Mouse (Mus musculus) liver, embryonic 12.5 days (tissue): Measurements from ENCODE around the gene Zfhx3. TPM values are rescaled to one million over a fixed set of nuclear protein-coding genes. Genes with fewer than 3 reads are reported as not detected.
A peak's percentile ranks its signal among the peaks of the same experiment; 100 is the strongest.

Experiments
- ATAC-seq: fragments of 200-750 bp; cut with Nextera tagmentation; 2 replicates; pipeline ENCODE4 v1.8.0; 2017; ENCODE audit warnings: moderate number of reproducible peaks, mild to moderate bottlenecking, moderate library complexity
- H3K27ac ChIP-seq: fragments of 300-500 bp; sonication (generic); 2 replicates; pipeline ENCODE4 v1.5.1; 2016; ENCODE audit warnings: mild to moderate bottlenecking
- H3K27me3 ChIP-seq: fragments of 300-500 bp; sonication (generic); replicated peaks from 2 replicates; pipeline ENCODE4 v1.6.1; 2016; ENCODE audit warnings: mild to moderate bottlenecking, moderate library complexity
- H3K36me3 ChIP-seq: fragments of 300-500 bp; sonication (generic); 2 replicates; pipeline ENCODE4 v1.6.1; 2016; ENCODE audit warnings: mild to moderate bottlenecking, moderate library complexity
- H3K4me1 ChIP-seq: fragments of 300-500 bp; sonication (generic); 2 replicates; pipeline ENCODE4 v1.6.1; 2016
- H3K4me2 ChIP-seq: fragments of 300-500 bp; sonication (generic); 2 replicates; pipeline ENCODE4 v1.6.1; 2016; ENCODE audit warnings: mild to moderate bottlenecking, moderate library complexity
- H3K4me3 ChIP-seq: fragments of 300-500 bp; sonication (generic); 2 replicates; pipeline ENCODE4 v1.5.1; 2016; ENCODE audit warnings: mild to moderate bottlenecking, moderate library complexity
- H3K9ac ChIP-seq: fragments of 300-500 bp; sonication (generic); 2 replicates; pipeline ENCODE4 v1.6.1; 2016; ENCODE audit warnings: mild to moderate bottlenecking, moderate library complexity
- H3K9me3 ChIP-seq: fragments of 300-500 bp; sonication (generic); replicated peaks from 2 replicates; pipeline ENCODE4 v1.6.1; 2016; ENCODE audit warnings: mild to moderate bottlenecking, moderate library complexity
- WGBS: fragments of 180-500 bp; shearing (Covaris S2); methylation state at CpG from one replicate; pipeline ENCODE4 v1.1.7; 2016; ENCODE audit not compliant: insufficient replicate concordance; 5-methylcytosine and 5-hydroxymethylcytosine counted together
- polyA plus RNA-seq: library from polyadenylated mRNA; unstranded; fragments of >200 nt; fragmentation: Nextera tagmentation; extraction: Ambion mirVana; gene quantifications from 2 replicates; pipeline ENCODE4 v1.2.1, GENCODE M21; 2016

The Zfhx3 gene
- polyA plus RNA-seq, 1 experiment from 2014 or later, result 2.4 TPM

- Histone ChIP-seq H3K9ac (no peak overlapping the region), H3K9me3 (no peaks in the 10 kb centered on the region), H3K4me2 (no peak overlapping the region), H3K27ac (no peak overlapping the region), H3K27me3 (no peaks in the 10 kb centered on the region), H3K4me1 (peaks cover 20% of the 10 kb centered on the region), H3K4me3 (no peak overlapping the region), H3K36me3 (no peaks in the 10 kb centered on the region)
- WGBS, result 75% methylated on average over 4 of the region's 4 CpGs
- no peak for ATAC-seq
These were observed 640.8 kb downstream of the Zfhx3 start for GRCm38 (mm10) chr8:108583261-108583660.

GRCm38 (mm10) chr8:108583867-108584661, 641.6 kb downstream of the Zfhx3 start:
- Histone ChIP-seq H3K4me2 (no peak overlapping the region), H3K27me3 (no peaks in the 10 kb centered on the region), H3K36me3 (no peaks in the 10 kb centered on the region), H3K9me3 (no peaks in the 10 kb centered on the region), H3K4me3 (no peak overlapping the region), H3K4me1 (peaks cover 20% of the 10 kb centered on the region), H3K27ac (no peak overlapping the region), H3K9ac (no peak overlapping the region)
- no peak for ATAC-seq
- 80% methylated on average over 9 of the region's 9 CpGs for WGBS

- Histone ChIP-seq H3K9ac (no peak overlapping the region), H3K27ac (no peak overlapping the region), H3K36me3 (no peaks in the 10 kb centered on the region), H3K4me1 (peaks cover 20% of the 10 kb centered on the region), H3K27me3 (0 out of 2 replicates have a peak, but pooled peaks cover 3% of the 10 kb centered on the region), H3K4me3 (no peak overlapping the region), H3K9me3 (no peaks in the 10 kb centered on the region), H3K4me2 (no peak overlapping the region)
- 67% methylated on average over 4 of the region's 4 CpGs for WGBS
- ATAC-seq, result no peak
These were observed 642.2 kb downstream of the Zfhx3 start for GRCm38 (mm10) chr8:108584662-108584978.

GRCm38 (mm10) chr8:108591037-108591436, 648.6 kb downstream of the Zfhx3 start:
- no peaks in the 10 kb centered on the region for H3K36me3 ChIP-seq
- no peak overlapping the region for H3K27ac ChIP-seq
- peaks cover 35% of the 10 kb centered on the region for H3K4me1 ChIP-seq
- no peak overlapping the region for H3K4me3 ChIP-seq
- no peak for ATAC-seq
- H3K4me2 ChIP-seq, result no peak overlapping the region
- no peak overlapping the region for H3K9ac ChIP-seq
- H3K27me3 ChIP-seq, result 0 out of 2 replicates have a peak, but pooled peaks cover 4% of the 10 kb centered on the region
- no peaks in the 10 kb centered on the region for H3K9me3 ChIP-seq
- WGBS, result 73% methylated on average over 7 of the region's 7 CpGs

- Histone ChIP-seq H3K9ac (no peak overlapping the region), H3K9me3 (no peaks in the 10 kb centered on the region), H3K27ac (no peak overlapping the region), H3K27me3 (0 out of 2 replicates have a peak, but pooled peaks cover 4% of the 10 kb centered on the region), H3K36me3 (no peaks in the 10 kb centered on the region), H3K4me1 (peaks cover 35% of the 10 kb centered on the region), H3K4me2 (no peak overlapping the region), H3K4me3 (no peak overlapping the region)
- WGBS, result 81% methylated on average over 11 of the region's 11 CpGs
- ATAC-seq, result no peak
These were observed 649.7 kb downstream of the Zfhx3 start for GRCm38 (mm10) chr8:108592028-108592724.

- Histone ChIP-seq H3K9me3 (no peaks in the 10 kb centered on the region), H3K4me1 (peaks cover 35% of the 10 kb centered on the region), H3K4me2 (peak overlapping the region; percentile 10; the same call in 1 of the 2 replicates), H3K9ac (no peak overlapping the region), H3K36me3 (no peaks in the 10 kb centered on the region), H3K4me3 (no peak overlapping the region), H3K27ac (no peak overlapping the region), H3K27me3 (0 out of 2 replicates have a peak, but pooled peaks cover 4% of the 10 kb centered on the region)
- 66% methylated on average over 13 of the region's 13 CpGs for WGBS
- ATAC-seq, result peak; percentile 49; the same call in 1 of the 2 replicates
These were observed 650.6 kb downstream of the Zfhx3 start for GRCm38 (mm10) chr8:108592990-108593589.

- H3K4me3 ChIP-seq, result no peak overlapping the region
- no peak overlapping the region for H3K4me2 ChIP-seq
- H3K4me1 ChIP-seq, result peaks cover 37% of the 10 kb centered on the region
- ATAC-seq, result no peak
- 80% methylated on average over 9 of the region's 9 CpGs for WGBS
- 0 out of 2 replicates have a peak, but pooled peaks cover 4% of the 10 kb centered on the region for H3K27me3 ChIP-seq
- no peak overlapping the region for H3K9ac ChIP-seq
- H3K36me3 ChIP-seq, result no peaks in the 10 kb centered on the region
- H3K9me3 ChIP-seq, result no peaks in the 10 kb centered on the region
- no peak overlapping the region for H3K27ac ChIP-seq
These were observed 651.4 kb downstream of the Zfhx3 start for GRCm38 (mm10) chr8:108593891-108594290.

GRCm38 (mm10) chr8:108594361-108595060, 652.1 kb downstream of the Zfhx3 start:
- Histone ChIP-seq H3K9ac (no peak overlapping the region), H3K4me1 (peaks cover 44% of the 10 kb centered on the region), H3K4me3 (no peak overlapping the region), H3K27ac (no peak overlapping the region), H3K36me3 (no peaks in the 10 kb centered on the region), H3K9me3 (no peaks in the 10 kb centered on the region), H3K27me3 (0 out of 2 replicates have a peak, but pooled peaks cover 1% of the 10 kb centered on the region), H3K4me2 (no peak overlapping the region)
- 70% methylated on average over 9 of the region's 9 CpGs for WGBS
- no peak for ATAC-seq

GRCm38 (mm10) chr8:108595061-108595419, 652.6 kb downstream of the Zfhx3 start:
- Histone ChIP-seq H3K4me2 (no peak overlapping the region), H3K9ac (no peak overlapping the region), H3K27me3 (no peaks in the 10 kb centered on the region), H3K27ac (no peak overlapping the region), H3K4me3 (no peak overlapping the region), H3K4me1 (peaks cover 49% of the 10 kb centered on the region), H3K9me3 (no peaks in the 10 kb centered on the region), H3K36me3 (no peaks in the 10 kb centered on the region)
- no peak for ATAC-seq
- WGBS, result 57% methylated on average over 9 of the region's 9 CpGs

GRCm38 (mm10) chr8:108595721-108596495, 653.5 kb downstream of the Zfhx3 start:
- no peak overlapping the region for H3K4me2 ChIP-seq
- no peak for ATAC-seq
- WGBS, result 58% methylated on average over 19 of the region's 19 CpGs
- H3K36me3 ChIP-seq, result no peaks in the 10 kb centered on the region
- H3K27ac ChIP-seq, result no peak overlapping the region
- no peaks in the 10 kb centered on the region for H3K9me3 ChIP-seq
- no peak overlapping the region for H3K4me3 ChIP-seq
- H3K9ac ChIP-seq, result no peak overlapping the region
- H3K27me3 ChIP-seq, result no peaks in the 10 kb centered on the region
- H3K4me1 ChIP-seq, result peaks cover 55% of the 10 kb centered on the region

- Histone ChIP-seq H3K9me3 (no peaks in the 10 kb centered on the region), H3K4me2 (no peak overlapping the region), H3K27me3 (no peaks in the 10 kb centered on the region), H3K4me3 (no peak overlapping the region), H3K4me1 (peaks cover 29% of the 10 kb centered on the region), H3K36me3 (no peaks in the 10 kb centered on the region), H3K27ac (no peak overlapping the region), H3K9ac (no peak overlapping the region)
- no peak for ATAC-seq
- 75% methylated on average over 8 of the region's 8 CpGs for WGBS
These were observed 656.6 kb downstream of the Zfhx3 start for GRCm38 (mm10) chr8:108599003-108599402.
